Mouse (Mus musculus) spleen, adult 2 months (tissue): ENCODE measurements around the gene Zdhhc5.

ENCODE experiments used
- CTCF ChIP-seq: fragments of 200-500 bp; IDR thresholded peaks from 2 replicates; pipeline ENCODE4 v1.5.1; 2011; ENCODE audit warnings: mild to moderate bottlenecking, inconsistent platforms; ENCODE audit not compliant: insufficient read depth, insufficient read length, insufficient replicate concordance; ENCODE audit errors: extremely low read depth
- POLR2A ChIP-seq: fragments of 200-500 bp; IDR thresholded peaks from 2 replicates; pipeline ENCODE4 v1.6.1; 2011; ENCODE audit warnings: low read depth, low read length, inconsistent platforms

DNA sequence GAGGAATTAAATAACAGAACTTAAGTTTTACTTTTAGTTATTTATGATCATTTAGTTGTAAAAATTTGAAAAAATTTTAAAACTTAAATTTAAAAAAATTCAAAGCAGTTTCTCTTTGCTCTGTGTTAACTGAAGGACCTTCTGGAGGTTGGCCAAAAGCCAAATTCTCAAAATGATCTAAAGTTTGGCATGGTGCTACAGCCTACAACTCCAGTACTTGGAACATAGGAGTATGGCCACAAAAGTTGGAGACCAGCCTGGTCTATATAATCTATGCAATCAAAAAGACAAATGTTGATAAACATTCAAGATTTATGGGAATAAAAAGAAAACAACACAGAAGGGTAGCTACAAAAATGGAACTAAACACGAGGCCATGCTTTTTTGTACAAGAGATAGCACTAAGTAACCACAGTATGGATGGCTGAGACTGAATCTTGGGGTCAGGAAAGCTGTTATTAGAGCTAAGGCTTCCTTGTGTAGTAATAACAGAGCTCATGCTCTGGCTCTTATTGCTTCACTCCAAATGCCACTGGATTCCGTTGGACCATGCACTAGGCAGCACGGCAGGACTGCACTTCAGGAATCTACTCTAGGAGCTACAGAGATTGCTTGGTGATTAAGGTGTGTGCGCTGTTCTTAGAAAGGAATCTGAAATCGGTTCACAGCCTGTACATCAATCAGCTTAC is 19.8 kb downstream of the Zdhhc5 start:
- no peak for TF ChIP-seq CTCF
- no peak for TF ChIP-seq POLR2A
